Mouse (Mus musculus) E14TG2a.4 (cell line): Measurements from ENCODE around the gene Wnt2.

Source experiments
- CTCF ChIP-seq: conservative IDR thresholded peaks from 2 replicates; pipeline ENCODE4 v1.5.1; 2014; ENCODE audit warnings: low read length
- NANOG ChIP-seq: IDR thresholded peaks from 2 replicates; pipeline ENCODE4 v1.6.1; 2014; ENCODE audit warnings: borderline replicate concordance, low read length, mixed read lengths
- POU5F1 ChIP-seq: IDR thresholded peaks from 2 replicates; pipeline ENCODE4 v1.6.1; 2014; ENCODE audit warnings: low read length, borderline replicate concordance

- TF ChIP-seq CTCF: no peak
- no peak for TF ChIP-seq POU5F1
- no peak for TF ChIP-seq NANOG
These were observed 66.9 kb downstream of the Wnt2 start for GRCm38 (mm10) chr6:17963455-17963854.
